Mouse (Mus musculus) retina, adult 2 months (tissue): ENCODE data around the gene Rufy3.

Source experiments
- DNase-seq: peaks from one replicate; pipeline ENCODE4 v3.0.0-alpha.2; 2012; ENCODE audit warnings: low read depth, low spot score

Rufy3 gene

GRCm38 (mm10) chr5:88684226-88684625, 119.4 kb downstream of the Rufy3 start:
- DNase-seq: no peak

GRCm38 (mm10) chr5:88685306-88685705, 120.5 kb downstream of the Rufy3 start:
- DNase-seq: no peak

GRCm38 (mm10) chr5:88685745-88686299, 121.0 kb downstream of the Rufy3 start:
- no peak for DNase-seq

GRCm38 (mm10) chr5:88687996-88688406, 123.2 kb downstream of the Rufy3 start:
- DNase-seq: no peak

GRCm38 (mm10) chr5:88688583-88689187, 123.8 kb downstream of the Rufy3 start:
- no peak for DNase-seq

- peak; percentile 44 for DNase-seq
Measured at GRCm38 (mm10) chr5:88689279-88689938, 124.6 kb downstream of the Rufy3 start.

- no peak for DNase-seq
Measured at GRCm38 (mm10) chr5:88690681-88691505, 126.1 kb downstream of the Rufy3 start.

GRCm38 (mm10) chr5:88691506-88692095, 126.8 kb downstream of the Rufy3 start:
- DNase-seq: no peak

- no peak for DNase-seq
Measured at GRCm38 (mm10) chr5:88692586-88692985, 127.7 kb downstream of the Rufy3 start.

- no peak for DNase-seq
Measured at GRCm38 (mm10) chr5:88693057-88693456, 128.2 kb downstream of the Rufy3 start.

GRCm38 (mm10) chr5:88697291-88697690, 132.5 kb downstream of the Rufy3 start:
- DNase-seq: no peak

GRCm38 (mm10) chr5:88699251-88699913, 134.5 kb downstream of the Rufy3 start:
- DNase-seq: no peak
